Mouse (Mus musculus) brain, embryonic 14.5 days (tissue): Measurements from ENCODE around the gene Olfr307. TPM values are rescaled to one million over a fixed set of nuclear protein-coding genes. Genes with fewer than 3 reads are reported as not detected.
"Not testable (repeated sequence)": the region's sequence is repeated elsewhere in the genome, so short reads cannot be mapped to it uniquely, and the experiment has no call there.

Source experiments
- DNase-seq: peaks from one replicate; pipeline ENCODE4 v3.0.0-alpha.2; 2011; ENCODE audit warnings: low read depth
- CTCF ChIP-seq: fragments of 200-500 bp; IDR thresholded peaks from 2 replicates; pipeline ENCODE4 v1.5.1; 2012; ENCODE audit warnings: inconsistent platforms, mild to moderate bottlenecking, moderate library complexity, borderline replicate concordance; ENCODE audit not compliant: insufficient read depth, insufficient read length; ENCODE audit errors: extremely low read depth
- POLR2A ChIP-seq: fragments of 200-500 bp; IDR thresholded peaks from 2 replicates; pipeline ENCODE4 v1.6.1; 2012; ENCODE audit warnings: mild to moderate bottlenecking, inconsistent platforms, borderline replicate concordance; ENCODE audit not compliant: poor library complexity, insufficient read depth, insufficient read length, severe bottlenecking; ENCODE audit errors: extremely low read depth
- polyA plus RNA-seq: library from polyadenylated mRNA; depleted of rRNA; stranded (reverse); fragments of >200 nt; gene quantifications from 2 replicates; pipeline ENCODE4 v1.2.3, GENCODE M21; 2012; rRNA removed

The Olfr307 gene
- not detected in 2 replicates for polyA plus RNA-seq

DNA sequence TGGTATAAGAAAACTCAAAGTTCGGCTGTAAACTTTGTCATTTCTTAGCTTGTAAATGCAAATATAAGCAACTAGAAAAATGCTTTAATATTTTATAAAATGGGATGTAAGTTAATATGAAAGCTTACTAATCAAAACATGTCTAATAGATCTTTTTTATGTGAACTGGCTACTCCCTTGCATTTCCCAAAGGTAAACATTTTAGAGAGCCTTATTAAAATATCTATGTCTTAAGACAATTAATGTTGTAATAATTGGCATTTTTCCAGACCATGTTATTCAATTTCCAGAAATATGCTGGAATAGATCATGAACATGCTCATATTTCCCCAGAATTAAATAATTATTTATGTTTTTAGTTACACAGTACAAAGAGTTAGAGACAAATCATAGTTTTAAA lies at the start of gene Olfr307:
Gene Olfr307, minus strand, starts transcription at position 101 of the 400 bp plus-strand sequence.
- TF ChIP-seq POLR2A = no peak
- TF ChIP-seq CTCF = no peak
- no peak for DNase-seq

GRCm38 (mm10) chr7:86386558-86386957 lies 49.2 kb upstream of the Olfr307 start, which contains the start of gene Olfr304:
TSS of gene Olfr304 (minus strand) at chr7:86386658.
- no peak for TF ChIP-seq CTCF
- no peak for TF ChIP-seq POLR2A
- DNase-seq = no peak

GRCm38 (mm10) chr7:86385769-86386168 lies 48.4 kb upstream of the Olfr307 start:
- no peak for DNase-seq
- TF ChIP-seq POLR2A = no peak
- peak; percentile 6; the same call in 1 of the 2 replicates for TF ChIP-seq CTCF

DNA sequence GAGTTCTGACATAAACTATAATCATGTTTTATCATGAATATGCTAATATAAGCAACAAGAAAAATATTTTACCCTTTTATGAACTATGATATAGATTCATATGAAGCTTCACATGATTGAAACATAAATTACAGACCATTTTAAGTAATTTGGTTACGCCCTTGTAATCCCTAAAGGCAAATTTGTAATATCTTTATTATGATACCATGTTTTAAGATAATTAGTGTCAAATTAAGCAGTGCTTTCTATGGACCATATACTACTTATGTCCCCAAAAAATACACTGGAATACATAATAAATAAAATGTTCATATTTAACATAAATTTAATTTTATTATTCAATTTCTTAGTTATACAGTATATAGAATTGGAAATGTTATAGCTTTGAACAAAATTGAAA lies 29.4 kb upstream of the Olfr307 start, which contains the start of gene Olfr305:
Gene Olfr305, minus strand, starts transcription at position 101 of the 400 bp plus-strand sequence.
- no peak for DNase-seq
- TF ChIP-seq POLR2A (no peak), CTCF (no peak)

DNA sequence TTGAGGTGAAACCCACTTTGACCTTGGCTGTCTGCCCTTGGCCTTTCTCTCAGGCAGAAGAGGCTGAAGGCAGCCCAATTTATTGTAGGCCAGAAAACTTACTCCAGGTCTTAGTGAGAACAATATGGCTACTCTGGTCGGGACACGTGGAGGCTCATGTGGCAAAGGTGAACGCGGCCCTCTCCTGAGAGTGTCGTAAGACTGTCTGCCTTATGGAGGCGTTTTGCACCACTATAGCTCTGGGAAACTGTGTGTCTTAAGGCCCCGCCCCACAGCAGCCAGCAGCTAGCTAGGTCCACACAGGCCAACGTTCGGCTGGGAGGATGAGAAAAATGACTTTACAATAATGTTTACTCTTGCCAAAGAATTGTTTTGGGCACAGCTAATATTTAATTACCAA lies 8.9 kb upstream of the Olfr307 start:
- DNase-seq = not testable (repeated sequence)

DNA sequence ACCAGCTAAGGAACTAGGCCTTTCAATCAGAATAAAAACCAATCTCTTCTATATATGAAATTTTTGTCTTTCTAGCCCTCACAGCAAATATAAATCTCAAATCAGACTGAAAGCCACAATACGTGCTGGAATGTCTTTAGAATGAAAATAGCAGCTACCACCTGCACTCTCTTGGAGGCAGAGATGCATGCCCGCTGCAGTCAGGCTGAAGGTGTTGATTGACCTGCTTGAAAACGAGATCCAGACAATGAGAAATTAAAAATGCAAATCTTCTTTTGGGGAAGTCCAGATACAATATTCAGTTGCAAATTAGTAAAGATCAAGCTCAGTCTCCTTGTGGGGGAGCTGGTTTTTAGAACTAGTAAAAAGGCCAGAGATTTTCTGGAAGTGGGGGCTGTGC lies 6.9 kb upstream of the Olfr307 start:
- DNase-seq = no peak
- no peak for TF ChIP-seq CTCF
- no peak for TF ChIP-seq POLR2A

DNA sequence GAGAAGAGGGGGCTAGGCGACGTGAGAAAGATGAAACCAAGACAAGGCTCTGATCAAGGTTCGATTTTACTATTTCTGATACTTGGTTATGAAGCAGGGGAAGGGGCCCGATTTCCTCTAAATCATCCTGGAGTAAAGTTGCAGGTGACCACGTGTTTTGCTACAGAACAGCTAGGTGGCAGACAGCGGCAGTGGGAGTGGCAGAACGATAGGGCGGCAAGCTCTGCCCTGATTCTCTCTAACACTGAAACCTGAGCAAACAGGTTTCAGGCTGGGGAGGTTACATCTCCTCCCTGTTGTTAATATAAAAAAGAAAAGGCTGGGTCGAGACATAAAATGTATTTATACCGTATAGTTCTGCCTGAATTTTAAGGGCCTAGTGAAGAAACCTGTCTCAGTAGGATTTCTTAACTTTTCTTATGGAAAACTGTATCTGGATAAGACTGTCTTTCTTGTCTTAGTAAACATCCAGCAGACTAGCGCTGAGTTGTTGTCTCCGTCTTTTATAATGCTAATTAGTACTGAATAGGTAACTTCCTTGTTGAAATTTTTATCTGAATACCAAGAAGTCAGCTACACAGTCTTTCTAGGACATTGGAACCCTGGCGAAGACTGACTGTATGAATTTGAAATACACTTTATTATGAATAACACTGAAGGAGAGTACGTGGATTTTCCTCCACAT lies 5.6 kb upstream of the Olfr307 start:
- no peak for DNase-seq
- no peak for TF ChIP-seq POLR2A
- no peak for TF ChIP-seq CTCF

- no peak for DNase-seq
- no peak for TF ChIP-seq POLR2A
These were observed 11.9 kb downstream of the Olfr307 start, which contains the start of gene Olfr308 for GRCm38 (mm10) chr7:86325530-86325929. TSS of gene Olfr308 (minus strand) at chr7:86325630.

GRCm38 (mm10) chr7:86321323-86321722 lies 16.1 kb downstream of the Olfr307 start:
- no peak for TF ChIP-seq CTCF
- no peak for TF ChIP-seq POLR2A
- DNase-seq = no peak

GRCm38 (mm10) chr7:86313608-86314007 lies 23.8 kb downstream of the Olfr307 start, which contains the start of gene Olfr309:
TSS of gene Olfr309 (minus strand) at chr7:86313708.
- no peak for DNase-seq

More at GRCm38 (mm10) chr7:86313608-86314007, 23.8 kb downstream of the Olfr307 start, which contains the start of gene Olfr309:
- TF ChIP-seq CTCF (no peak), POLR2A (no peak)

Other genes starting within 250 kb of the Olfr307 start
- not detected in 2 replicates for gene Vmn2r75, start 165.8 kb downstream of the Olfr307 start, polyA plus RNA-seq
- not detected in 2 replicates for gene Vmn2r76, start 91.3 kb downstream of the Olfr307 start, polyA plus RNA-seq
- gene Olfr310, start 60.4 kb downstream of the Olfr307 start, polyA plus RNA-seq = not detected in 2 replicates
- not detected in 2 replicates for gene Olfr309, start 23.9 kb downstream of the Olfr307 start, polyA plus RNA-seq
- not detected in 2 replicates for gene Olfr308, start 12.0 kb downstream of the Olfr307 start, polyA plus RNA-seq
- gene Olfr305, start 29.3 kb upstream of the Olfr307 start, polyA plus RNA-seq = not detected in 2 replicates
- not detected in 2 replicates for gene Olfr304, start 49.1 kb upstream of the Olfr307 start, polyA plus RNA-seq
- gene Olfr303, start 60.2 kb upstream of the Olfr307 start, polyA plus RNA-seq = not detected in 2 replicates
- not detected in 2 replicates for gene Olfr301, start 66.3 kb upstream of the Olfr307 start, polyA plus RNA-seq
- not detected in 2 replicates for gene Olfr299, start 122.3 kb upstream of the Olfr307 start, polyA plus RNA-seq
- gene Olfr298, start 154.9 kb upstream of the Olfr307 start, polyA plus RNA-seq = not detected in 2 replicates
- gene Olfr297, start 182.4 kb upstream of the Olfr307 start, polyA plus RNA-seq = not detected in 2 replicates
- gene Olfr295, start 246.3 kb upstream of the Olfr307 start, polyA plus RNA-seq = not detected in 2 replicates